Mouse (Mus musculus): ENCODE measurements at regions not wholly inside any gene's neighbourhood (a gene's known extent, or its start where the extent isn't known, plus 50 kb on each side); places are given as distances from the start of the nearest gene placed in this dataset.
"Not testable (repeated sequence)": the region's sequence is repeated elsewhere in the genome, so short reads cannot be mapped to it uniquely, and the experiment has no call there.

DNA sequence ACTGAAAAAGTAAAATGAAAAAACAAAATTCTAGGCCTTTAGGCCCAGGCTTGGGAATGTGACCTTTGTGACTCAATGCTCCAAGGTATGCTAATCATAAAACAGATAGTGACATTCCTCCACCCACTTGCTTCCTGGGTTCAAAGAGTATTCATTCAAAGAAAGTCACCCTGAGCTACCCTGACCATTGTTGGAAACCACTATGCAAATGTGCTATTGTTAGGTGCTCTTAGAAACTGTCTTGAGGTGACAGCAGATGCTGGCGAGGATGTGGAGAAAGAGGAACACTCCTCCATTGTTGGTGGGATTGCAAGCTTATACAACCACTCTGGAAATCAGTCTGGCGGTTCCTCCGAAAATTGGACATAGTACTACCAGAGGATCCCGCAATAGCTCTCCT lies 1075.7 kb downstream of the Ankrd7 start:
- TF ChIP-seq CTCF (IDR thresholded peaks at IDR 0.05; ENCODE audit: low read depth, low read length); POLR2A (IDR thresholded peaks at IDR 0.05; ENCODE audit: insufficient read depth, low read length): not testable (repeated sequence)

Data from ES-Bruce4 (cell line).